13 mouse cellular contexts compared by ENCODE assay signal in the genomic region with DNA sequence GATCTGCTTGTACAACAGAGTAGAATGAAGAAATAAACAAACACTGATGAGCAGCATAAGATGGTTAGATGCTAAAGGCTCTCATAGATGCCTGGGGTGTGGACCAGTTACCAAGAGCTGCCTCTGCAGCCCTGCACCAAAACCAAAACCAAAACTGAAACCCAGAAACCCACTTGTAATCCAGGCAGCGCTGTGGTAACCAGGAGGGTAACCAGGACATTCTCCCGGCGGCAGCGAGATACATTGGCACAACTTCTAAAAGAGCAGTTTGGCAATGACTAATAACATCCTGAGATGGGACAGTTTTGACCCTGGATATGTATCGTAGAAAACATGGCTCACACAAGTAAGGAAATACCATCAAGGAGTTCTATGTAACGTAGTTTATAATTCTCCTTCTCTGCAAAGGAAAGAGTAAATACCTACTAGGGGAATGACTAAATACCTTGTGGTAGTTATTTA.
A peak's percentile ranks its signal among the peaks of the same experiment; 100 is the strongest.
DNase-seq lines count a peak whose midpoint lies in the region; ATAC-seq and TF ChIP-seq lines count a peak whose summit lies in the region.
"Had no signal": no experiment of that assay in that cellular context is flagged by ENCODE, and none has a peak within 500 bp of the region (broad histone marks: within the 10 kb centered on the region; RNA-seq: fewer than 3 reads in every experiment).

No protein-coding gene starts in this region.

- peak overlapping the region; percentile 25; the same call in 1 of the 2 replicates for H3K27ac ChIP-seq in gastrocnemius, adult 2 months
- no peak overlapping the region for H3K27ac ChIP-seq in hindbrain, embryonic 11.5 days (ENCODE audit: low read depth, low read length)
- H3K27ac ChIP-seq in forebrain, embryonic 14.5 days (ENCODE audit: low read depth, low read length) = no peak overlapping the region
- H3K27ac ChIP-seq: hindbrain, embryonic 13.5 days; limb, embryonic 12.5 days; lung, embryonic 15.5 days; stomach, postnatal 0 days had no signal

- no peak for DNase-seq in gastrocnemius, adult 2 months
- no peak for DNase-seq in gastrocnemius, adult 8-10 months (ENCODE audit: low spot score in 2 of 2)
- peak; percentile 4 for DNase-seq in 3134 (ENCODE audit: extremely low read depth, insufficient read length, low spot score)
- DNase-seq in adrenal gland, adult 8-10 months = peak; percentile 40
- DNase-seq in layer of hippocampus, postnatal 25 days (ENCODE audit: extremely low spot score in 1 of 2, low spot score in 1 of 2) = no peak
- DNase-seq in hindbrain, embryonic 11.5 days (ENCODE audit: low spot score) = no peak
- DNase-seq in forebrain, embryonic 14.5 days (ENCODE audit: low spot score) = no peak

- no peaks in the 10 kb centered on the region for H3K9me3 ChIP-seq in hindbrain, embryonic 11.5 days (ENCODE audit: control insufficient read depth, low read length)
- H3K9me3 ChIP-seq in forebrain, embryonic 14.5 days (replicated peaks; ENCODE audit: control insufficient read depth, low read length) = no peaks in the 10 kb centered on the region
- H3K9me3 ChIP-seq: hindbrain, embryonic 13.5 days; limb, embryonic 12.5 days; lung, embryonic 15.5 days had no signal

- intact Hi-C loops in gastrocnemius, adult 2 months (cut with DNase I) = loop anchor here (10.0 kb wide), 1 partner anchor 71 kb away; a partner anchor contains a TSS

- no peak overlapping the region for H3K9ac ChIP-seq in hindbrain, embryonic 11.5 days (ENCODE audit: low read depth, low read length)
- no peak overlapping the region for H3K9ac ChIP-seq in forebrain, embryonic 14.5 days (ENCODE audit: low read length)
- H3K9ac ChIP-seq: hindbrain, embryonic 13.5 days; limb, embryonic 12.5 days; lung, embryonic 15.5 days had no signal

- peak overlapping the region; percentile 55 for H3K4me3 ChIP-seq in gastrocnemius, adult 2 months
- H3K4me3 ChIP-seq in hindbrain, embryonic 11.5 days (ENCODE audit: low read depth, low read length) = no peak overlapping the region
- H3K4me3 ChIP-seq in forebrain, embryonic 14.5 days (ENCODE audit: low read depth, low read length) = no peak overlapping the region
- H3K4me3 ChIP-seq: hindbrain, embryonic 13.5 days; limb, embryonic 12.5 days; lung, embryonic 15.5 days had no signal

- WGBS in hindbrain, embryonic 11.5 days = 94% methylated on average over 6 of the region's 6 CpGs
- WGBS in forebrain, embryonic 14.5 days = 96% methylated on average over 6 of the region's 6 CpGs

- H3K4me1 ChIP-seq in hindbrain, embryonic 11.5 days (replicated peaks; ENCODE audit: control insufficient read depth, insufficient read depth, low read length) = no peaks in the 10 kb centered on the region
- H3K4me1 ChIP-seq in forebrain, embryonic 14.5 days (ENCODE audit: control insufficient read depth, insufficient read depth, low read length) = peaks cover 2% of the 10 kb centered on the region; the same call in 1 of the 2 replicates
- H3K4me1 ChIP-seq: lung, embryonic 15.5 days had no signal

- no peaks in the 10 kb centered on the region for H3K27me3 ChIP-seq in hindbrain, embryonic 11.5 days (ENCODE audit: control insufficient read depth, insufficient read depth, low read length)
- no peaks in the 10 kb centered on the region for H3K27me3 ChIP-seq in forebrain, embryonic 14.5 days (replicated peaks; ENCODE audit: control insufficient read depth, insufficient read depth, low read length)
- H3K27me3 ChIP-seq: hindbrain, embryonic 13.5 days; limb, embryonic 12.5 days; lung, embryonic 15.5 days had no signal

- peak; percentile 60 for ATAC-seq in megakaryocyte, adult 5-6 weeks (ENCODE audit: poor library complexity, severe bottlenecking)
- no peak for ATAC-seq in hindbrain, embryonic 11.5 days (ENCODE audit: low FRiP score)
- no peak for ATAC-seq in forebrain, embryonic 14.5 days
- ATAC-seq: midbrain, embryonic 16.5 days had no signal

- no peaks in the 10 kb centered on the region for H3K36me3 ChIP-seq in hindbrain, embryonic 11.5 days (ENCODE audit: control insufficient read depth, insufficient read depth, low read length)
- H3K36me3 ChIP-seq in forebrain, embryonic 14.5 days (ENCODE audit: control insufficient read depth, insufficient read depth, low read length) = no peaks in the 10 kb centered on the region
- H3K36me3 ChIP-seq: hindbrain, embryonic 13.5 days; limb, embryonic 12.5 days; lung, embryonic 15.5 days had no signal

- no peak overlapping the region for H3K4me2 ChIP-seq in hindbrain, embryonic 11.5 days (replicated peaks; ENCODE audit: low read depth, low read length)
- H3K4me2 ChIP-seq in forebrain, embryonic 14.5 days (ENCODE audit: low read length) = no peak overlapping the region
- H3K4me2 ChIP-seq: hindbrain, embryonic 13.5 days; limb, embryonic 12.5 days; lung, embryonic 15.5 days had no signal

- TF ChIP-seq CTCF in gastrocnemius, adult 2 months (IDR thresholded peaks at IDR 0.05) = no peak

Comparison
In these comparisons a context has a peak if more than half of its experiments do, and no peak if none do; other contexts are left out.
1. DNase-seq: peak in 3134 (single experiment) and adrenal gland, adult 8-10 months (single experiment); none in gastrocnemius, adult 2 months (single experiment), gastrocnemius, adult 8-10 months (0 of 2), layer of hippocampus, postnatal 25 days (0 of 2), hindbrain, embryonic 11.5 days (single experiment) and forebrain, embryonic 14.5 days (single experiment).